ENCODE assay signal across 8 mouse cellular contexts in the genomic region with DNA sequence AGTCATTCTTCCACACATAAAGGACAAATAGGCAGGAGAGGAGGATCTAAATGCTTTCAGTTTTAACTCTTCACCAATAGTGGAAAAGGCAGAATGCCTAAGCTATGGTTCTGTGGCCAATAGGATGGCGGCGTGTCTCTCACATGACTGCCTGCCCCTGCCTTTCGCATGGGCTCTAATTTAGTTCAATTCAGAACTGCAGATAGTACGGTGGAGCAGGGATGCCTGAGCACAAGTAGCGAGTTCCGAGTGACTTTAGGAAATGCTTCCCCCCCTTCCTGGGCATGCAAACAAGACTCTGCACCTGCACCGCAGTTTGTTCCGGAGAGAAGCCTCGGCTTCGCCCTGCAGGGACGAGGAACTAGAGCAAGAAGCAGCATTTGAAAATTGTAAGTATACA.
DNase-seq lines count a peak whose midpoint lies in the region; ATAC-seq and TF ChIP-seq lines count a peak whose summit lies in the region.

No protein-coding gene starts in this region.

- H3K4me3 ChIP-seq in G1E (ENCODE audit: low read depth, low read length) = no peak overlapping the region
- H3K4me3 ChIP-seq in forebrain, embryonic 15.5 days = peak overlapping the region; percentile 53
- peak overlapping the region; percentile 66 for H3K4me3 ChIP-seq in liver, embryonic 16.5 days (ENCODE audit: low read depth, low read length)
- H3K4me3 ChIP-seq in neural tube, embryonic 12.5 days = peak overlapping the region; percentile 66
- H3K4me3 ChIP-seq in stomach, postnatal 0 days (ENCODE audit: low read depth, low read length) = peak overlapping the region; percentile 60

- 0 out of 2 replicates have a peak, but pooled peaks have one; percentile 11 for ATAC-seq in G1E (ENCODE audit: extremely low read depth, insufficient number of reproducible peaks, low FRiP score, poor library complexity, severe bottlenecking)
- peak; percentile 96 for ATAC-seq in forebrain, embryonic 15.5 days (replicated peaks)
- peak; percentile 95 for ATAC-seq in liver, embryonic 16.5 days (ENCODE audit: low read depth)
- ATAC-seq in neural tube, embryonic 12.5 days (ENCODE audit: low FRiP score, low read depth) = peak; percentile 95
- ATAC-seq in stomach, postnatal 0 days (ENCODE audit: low FRiP score, low TSS enrichment) = peak; percentile 98

- DNase-seq in G1E (ENCODE audit: low spot score) = no peak
- peak; percentile 86 to 93 for DNase-seq in cerebellum, adult 18-20 months
- peak; percentile 77 to 80 for DNase-seq in heart, postnatal 14 days
- DNase-seq in large intestine, adult 2 months (ENCODE audit: low read depth, low spot score) = peak; percentile 84
- DNase-seq in stomach, postnatal 0 days (ENCODE audit: low spot score) = peak; percentile 83

- intact Hi-C loops in heart, postnatal 14 days (cut with DNase I) = loop anchor here (2.0 to 5.0 kb wide), 3 partner anchors 146 to 306 kb away; no protein-coding TSS in a partner anchor

- WGBS in forebrain, embryonic 15.5 days = under 1% methylated on average over 11 of the region's 11 CpGs
- WGBS in large intestine, adult 2 months = 1% methylated on average over 11 of the region's 11 CpGs
- under 1% methylated on average over 11 of the region's 11 CpGs for WGBS in liver, embryonic 16.5 days (ENCODE audit: insufficient replicate concordance)
- under 1% methylated on average over 11 of the region's 11 CpGs for WGBS in neural tube, embryonic 12.5 days
- 0% methylated on average over 11 of the region's 11 CpGs for WGBS in stomach, postnatal 0 days

- H3K4me1 ChIP-seq in G1E (ENCODE audit: insufficient read depth, low read depth, low read length) = no peaks in the 10 kb centered on the region
- peaks cover 24% of the 10 kb centered on the region for H3K4me1 ChIP-seq in forebrain, embryonic 15.5 days
- no peaks in the 10 kb centered on the region; the same call in none of the 2 replicates for H3K4me1 ChIP-seq in liver, embryonic 16.5 days (ENCODE audit: control insufficient read depth, low read depth, low read length)
- peaks cover 11% of the 10 kb centered on the region; the same call in 1 of the 2 replicates for H3K4me1 ChIP-seq in neural tube, embryonic 12.5 days
- H3K4me1 ChIP-seq in stomach, postnatal 0 days (replicated peaks; ENCODE audit: control insufficient read depth, insufficient read depth) = no peaks in the 10 kb centered on the region

- TF ChIP-seq EP300 in stomach, postnatal 0 days (optimal IDR thresholded peaks at IDR 0.05) = no peak

- peak overlapping the region; percentile 98 for H3K27ac ChIP-seq in forebrain, embryonic 15.5 days (replicated peaks)
- H3K27ac ChIP-seq in liver, embryonic 16.5 days (ENCODE audit: low read length) = peak overlapping the region; percentile 80
- peak overlapping the region; percentile 69 for H3K27ac ChIP-seq in neural tube, embryonic 12.5 days
- H3K27ac ChIP-seq in stomach, postnatal 0 days (replicated peaks) = peak overlapping the region; percentile 90

- H3K9me3 ChIP-seq in G1E (replicated peaks) = peaks cover 15% of the 10 kb centered on the region
- H3K9me3 ChIP-seq in forebrain, embryonic 15.5 days = no peaks in the 10 kb centered on the region
- no peaks in the 10 kb centered on the region for H3K9me3 ChIP-seq in liver, embryonic 16.5 days (replicated peaks; ENCODE audit: control insufficient read depth, low read length)
- no peaks in the 10 kb centered on the region for H3K9me3 ChIP-seq in neural tube, embryonic 12.5 days
- no peaks in the 10 kb centered on the region for H3K9me3 ChIP-seq in stomach, postnatal 0 days (ENCODE audit: control insufficient read depth, low read length)

- H3K27me3 ChIP-seq in G1E (ENCODE audit: insufficient read depth, low read length) = no peaks in the 10 kb centered on the region
- no peaks in the 10 kb centered on the region for H3K27me3 ChIP-seq in forebrain, embryonic 15.5 days
- no peaks in the 10 kb centered on the region for H3K27me3 ChIP-seq in liver, embryonic 16.5 days (ENCODE audit: control insufficient read depth, insufficient read depth, low read depth, low read length)
- no peaks in the 10 kb centered on the region for H3K27me3 ChIP-seq in neural tube, embryonic 12.5 days (replicated peaks)
- H3K27me3 ChIP-seq in stomach, postnatal 0 days (ENCODE audit: control insufficient read depth, insufficient read depth, low read length) = no peaks in the 10 kb centered on the region

- TF ChIP-seq CTCF in G1E (IDR thresholded peaks at IDR 0.05; ENCODE audit: low read depth, low read length) = no peak
- TF ChIP-seq CTCF in stomach, postnatal 0 days (IDR thresholded peaks at IDR 0.05; ENCODE audit: low read depth) = no peak

- peak overlapping the region; percentile 66 for H3K9ac ChIP-seq in forebrain, embryonic 15.5 days (replicated peaks)
- peak overlapping the region; percentile 57 for H3K9ac ChIP-seq in liver, embryonic 16.5 days (ENCODE audit: low read depth, low read length)
- H3K9ac ChIP-seq in neural tube, embryonic 12.5 days = peak overlapping the region; percentile 69
- H3K9ac ChIP-seq in stomach, postnatal 0 days (ENCODE audit: low read length) = peak overlapping the region; percentile 65

- H3K36me3 ChIP-seq in G1E (replicated peaks) = no peaks in the 10 kb centered on the region
- H3K36me3 ChIP-seq in forebrain, embryonic 15.5 days = no peaks in the 10 kb centered on the region
- H3K36me3 ChIP-seq in liver, embryonic 16.5 days (ENCODE audit: control insufficient read depth, insufficient read depth) = no peaks in the 10 kb centered on the region
- no peaks in the 10 kb centered on the region for H3K36me3 ChIP-seq in neural tube, embryonic 12.5 days
- no peaks in the 10 kb centered on the region for H3K36me3 ChIP-seq in stomach, postnatal 0 days (ENCODE audit: control insufficient read depth, insufficient read depth, low read length)

- H3K4me2 ChIP-seq in forebrain, embryonic 15.5 days (replicated peaks) = peak overlapping the region; percentile 50
- H3K4me2 ChIP-seq in liver, embryonic 16.5 days (ENCODE audit: low read depth, low read length) = peak overlapping the region; percentile 79
- H3K4me2 ChIP-seq in neural tube, embryonic 12.5 days (replicated peaks) = peak overlapping the region; percentile 63
- H3K4me2 ChIP-seq in stomach, postnatal 0 days (replicated peaks; ENCODE audit: low read depth) = peak overlapping the region; percentile 65

Comparison
In these comparisons a context has a peak if more than half of its experiments do, and no peak if none do; other contexts are left out.
1. ATAC-seq: peak in every context shown above with its lines; median percentile 98 in stomach, postnatal 0 days; 96 in forebrain, embryonic 15.5 days; 95 in liver, embryonic 16.5 days; 95 in neural tube, embryonic 12.5 days; 11 in G1E.